Mouse (Mus musculus): Measurements from ENCODE around the gene Olfr791.

DNA sequence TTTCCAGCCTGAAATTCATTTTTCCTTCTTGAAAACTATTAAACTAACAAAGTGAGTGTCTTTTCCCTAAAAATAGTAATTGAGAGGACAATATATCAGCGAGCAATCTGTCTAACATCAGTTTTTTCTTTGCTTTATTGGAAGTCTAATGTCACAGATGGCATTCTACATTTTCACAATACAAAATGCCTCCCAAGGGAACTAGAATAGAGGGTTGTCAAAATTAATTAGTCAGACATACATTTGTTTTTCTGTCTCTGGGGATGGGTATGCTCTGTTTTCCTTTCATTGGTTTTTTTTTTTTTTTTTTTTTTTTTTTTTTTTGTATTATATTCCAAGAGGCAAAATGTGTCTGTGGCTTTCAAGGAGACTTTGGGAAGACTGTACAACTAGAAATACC is 55.5 kb downstream of the Olfr791 start:
- TF ChIP-seq CTCF (IDR thresholded peaks at IDR 0.05; ENCODE audit: low read depth, low read length) (no peak), POLR2A (IDR thresholded peaks at IDR 0.05; ENCODE audit: borderline replicate concordance, low read depth, low read length) (no peak)

Measured in bone marrow macrophage, adult 2 months (primary cell).